Mouse (Mus musculus): ENCODE measurements around the gene Magi3. TPM values are rescaled to one million over a fixed set of nuclear protein-coding genes. Genes with fewer than 3 reads are reported as not detected.

Gene Magi3
- polyA plus RNA-seq, 1 experiment from 2014 or later, result 5.6 TPM

GRCm38 (mm10) chr3:104237846-104238440 is 17.8 kb upstream of the Magi3 start:
- Histone ChIP-seq H3K36me3 (replicated peaks) (no peaks in the 10 kb centered on the region), H3K4me3 (replicated peaks) (no peak overlapping the region), H3K9ac (no peak overlapping the region), H3K9me3 (no peaks in the 10 kb centered on the region), H3K4me2 (no peak overlapping the region), H3K27ac (no peak overlapping the region), H3K4me1 (peaks cover 8% of the 10 kb centered on the region; the same call in 1 of the 2 replicates), H3K27me3 (no peaks in the 10 kb centered on the region)
- no peak for ATAC-seq (ENCODE audit: low FRiP score)
- WGBS, result 66% methylated on average over 10 of the region's 10 CpGs

- Histone ChIP-seq H3K9me3 (no peaks in the 10 kb centered on the region), H3K4me3 (replicated peaks) (no peak overlapping the region), H3K9ac (no peak overlapping the region), H3K27me3 (no peaks in the 10 kb centered on the region), H3K4me1 (peaks cover 8% of the 10 kb centered on the region; the same call in 1 of the 2 replicates), H3K27ac (no peak overlapping the region), H3K4me2 (no peak overlapping the region), H3K36me3 (replicated peaks) (no peaks in the 10 kb centered on the region)
- no peak for ATAC-seq (ENCODE audit: low FRiP score)
- WGBS, result 91% methylated on average over 2 of the region's 2 CpGs
Observed at GRCm38 (mm10) chr3:104236029-104236428, 15.9 kb upstream of the Magi3 start.

GRCm38 (mm10) chr3:104235099-104235498 is 14.9 kb upstream of the Magi3 start:
- H3K9me3 ChIP-seq, result no peaks in the 10 kb centered on the region
- no peak overlapping the region for H3K4me2 ChIP-seq
- no peak overlapping the region for H3K4me3 ChIP-seq (replicated peaks)
- WGBS, result 97% methylated on average over 5 of the region's 5 CpGs
- H3K36me3 ChIP-seq (replicated peaks), result no peaks in the 10 kb centered on the region
- ATAC-seq (ENCODE audit: low FRiP score), result no peak
- H3K27ac ChIP-seq, result no peak overlapping the region
- H3K4me1 ChIP-seq, result peaks cover 8% of the 10 kb centered on the region; the same call in 1 of the 2 replicates
- H3K27me3 ChIP-seq, result no peaks in the 10 kb centered on the region
- H3K9ac ChIP-seq, result no peak overlapping the region

GRCm38 (mm10) chr3:104233366-104234312 is 13.5 kb upstream of the Magi3 start:
- ATAC-seq (ENCODE audit: low FRiP score), result no peak

GRCm38 (mm10) chr3:104227438-104228111 is 7.4 kb upstream of the Magi3 start:
- 30% methylated on average over 5 of the region's 5 CpGs for WGBS
- Histone ChIP-seq H3K36me3 (replicated peaks) (no peaks in the 10 kb centered on the region), H3K27me3 (no peaks in the 10 kb centered on the region; the same call in 1 of the 2 replicates), H3K4me2 (no peak overlapping the region), H3K4me3 (replicated peaks) (no peak overlapping the region), H3K9ac (no peak overlapping the region), H3K27ac (no peak overlapping the region), H3K9me3 (no peaks in the 10 kb centered on the region), H3K4me1 (no peaks in the 10 kb centered on the region)
- ATAC-seq (ENCODE audit: low FRiP score), result no peak

More at GRCm38 (mm10) chr3:104233366-104234312, 13.5 kb upstream of the Magi3 start:
- WGBS, result 84% methylated on average over 7 of the region's 7 CpGs
- Histone ChIP-seq H3K4me2 (no peak overlapping the region), H3K27ac (no peak overlapping the region), H3K9me3 (no peaks in the 10 kb centered on the region), H3K4me1 (peaks cover 8% of the 10 kb centered on the region; the same call in 1 of the 2 replicates), H3K36me3 (replicated peaks) (no peaks in the 10 kb centered on the region), H3K4me3 (replicated peaks) (no peak overlapping the region), H3K9ac (no peak overlapping the region), H3K27me3 (no peaks in the 10 kb centered on the region)

GRCm38 (mm10) chr3:104226731-104227130 is 6.6 kb upstream of the Magi3 start:
- Histone ChIP-seq H3K9ac (no peak overlapping the region), H3K9me3 (no peaks in the 10 kb centered on the region), H3K4me1 (no peaks in the 10 kb centered on the region), H3K4me3 (replicated peaks) (no peak overlapping the region), H3K27ac (no peak overlapping the region), H3K36me3 (replicated peaks) (no peaks in the 10 kb centered on the region), H3K27me3 (no peaks in the 10 kb centered on the region; the same call in 1 of the 2 replicates), H3K4me2 (no peak overlapping the region)
- no peak for ATAC-seq (ENCODE audit: low FRiP score)
- 76% methylated on average over 7 of the region's 7 CpGs for WGBS

GRCm38 (mm10) chr3:104221156-104221555 is 982 bp upstream of the Magi3 start:
- H3K27me3 ChIP-seq, result no peaks in the 10 kb centered on the region
- H3K9me3 ChIP-seq, result no peaks in the 10 kb centered on the region
- peak overlapping the region; percentile 84 for H3K4me3 ChIP-seq (replicated peaks)
- H3K4me1 ChIP-seq, result peaks cover 14% of the 10 kb centered on the region
- H3K4me2 ChIP-seq, result peak overlapping the region; percentile 89
- peak overlapping the region; percentile 52 for H3K9ac ChIP-seq
- no peaks in the 10 kb centered on the region for H3K36me3 ChIP-seq (replicated peaks)
- H3K27ac ChIP-seq, result peak overlapping the region; percentile 62; the same call in 1 of the 2 replicates
- ATAC-seq (ENCODE audit: low FRiP score), result no peak
- 9% methylated on average over 11 of the region's 11 CpGs for WGBS

- peak; percentile 63 for ATAC-seq (ENCODE audit: low FRiP score)
- no peaks in the 10 kb centered on the region for H3K27me3 ChIP-seq
- peak overlapping the region; percentile 89 for H3K4me2 ChIP-seq
- peak overlapping the region; percentile 79 for H3K9ac ChIP-seq
- WGBS, result under 1% methylated on average over 82 of the region's 107 CpGs
- peaks cover 14% of the 10 kb centered on the region for H3K4me1 ChIP-seq
- no peaks in the 10 kb centered on the region for H3K9me3 ChIP-seq
- H3K4me3 ChIP-seq (replicated peaks), result peak overlapping the region; percentile 84
- H3K36me3 ChIP-seq (replicated peaks), result no peaks in the 10 kb centered on the region
- H3K27ac ChIP-seq, result peak overlapping the region; percentile 97
Observed at GRCm38 (mm10) chr3:104219531-104220294, 461 bp downstream of the Magi3 start.

- Histone ChIP-seq H3K4me3 (replicated peaks) (peak overlapping the region; percentile 84), H3K27ac (0 out of 2 replicates have a peak overlapping the region, but pooled peaks have one; percentile 97), H3K4me2 (peak overlapping the region; percentile 89), H3K36me3 (replicated peaks) (no peaks in the 10 kb centered on the region), H3K4me1 (peaks cover 14% of the 10 kb centered on the region), H3K9ac (peak overlapping the region; percentile 79), H3K9me3 (no peaks in the 10 kb centered on the region), H3K27me3 (no peaks in the 10 kb centered on the region)
- no peak for ATAC-seq (ENCODE audit: low FRiP score)
- whole genome bisulfite sequencing, result 2% methylated on average over 15 of the region's 15 CpGs
Observed at GRCm38 (mm10) chr3:104218926-104219325, 1.2 kb downstream of the Magi3 start.

- H3K36me3 ChIP-seq (replicated peaks), result no peaks in the 10 kb centered on the region
- H3K27me3 ChIP-seq, result no peaks in the 10 kb centered on the region
- H3K9ac ChIP-seq, result no peak overlapping the region
- no peak overlapping the region for H3K4me2 ChIP-seq
- H3K9me3 ChIP-seq, result no peaks in the 10 kb centered on the region
- no peaks in the 10 kb centered on the region for H3K4me1 ChIP-seq
- H3K27ac ChIP-seq, result no peak overlapping the region
- no peak overlapping the region for H3K4me3 ChIP-seq (replicated peaks)
- WGBS, result 85% methylated on average over 2 of the region's 2 CpGs
- no peak for ATAC-seq (ENCODE audit: low FRiP score)
Observed at GRCm38 (mm10) chr3:104189823-104190222, 30.4 kb downstream of the Magi3 start.

GRCm38 (mm10) chr3:104189234-104189633 is 30.9 kb downstream of the Magi3 start:
- H3K36me3 ChIP-seq (replicated peaks), result no peaks in the 10 kb centered on the region
- no peak overlapping the region for H3K4me3 ChIP-seq (replicated peaks)
- H3K27ac ChIP-seq, result no peak overlapping the region
- WGBS, result 94% methylated on average over 1 of the region's 1 CpGs
- H3K4me1 ChIP-seq, result no peaks in the 10 kb centered on the region
- no peaks in the 10 kb centered on the region for H3K27me3 ChIP-seq
- no peak overlapping the region for H3K4me2 ChIP-seq
- H3K9ac ChIP-seq, result no peak overlapping the region
- no peak for ATAC-seq (ENCODE audit: low FRiP score)
- no peaks in the 10 kb centered on the region for H3K9me3 ChIP-seq
